Mouse (Mus musculus) heart, adult 2 months (tissue): ENCODE measurements at regions not wholly inside any gene's neighbourhood (a gene's known extent, or its start where the extent isn't known, plus 50 kb on each side); places are given as distances from the start of the nearest gene placed in this dataset.

Experiments used
- DNase-seq, 2 experiments: peaks; one replicate each; pipeline ENCODE4 v3.0.0; 2021
- H3K27ac ChIP-seq: fragments of 200-600 bp; 2 replicates; pipeline ENCODE4 v1.8.1; 2022
- H3K27me3 ChIP-seq: fragments of 200-500 bp; 2 replicates; pipeline ENCODE4 v1.6.1; 2012; ENCODE audit warnings: mild to moderate bottlenecking, low read length, inconsistent platforms, mixed read lengths; ENCODE audit not compliant: control insufficient read depth, insufficient read depth
- H3K36me3 ChIP-seq: fragments of 200-500 bp; 2 replicates; pipeline ENCODE4 v1.6.1; 2012; ENCODE audit warnings: low read length, inconsistent platforms; ENCODE audit not compliant: control insufficient read depth, insufficient read depth
- H3K4me1 ChIP-seq: fragments of 200-500 bp; 2 replicates; pipeline ENCODE4 v1.6.1; 2011; ENCODE audit warnings: low read length; ENCODE audit not compliant: control insufficient read depth, insufficient read depth
- H3K4me3 ChIP-seq: fragments of 200-600 bp; 2 replicates; pipeline ENCODE4 v1.8.1; 2022
- H3K79me2 ChIP-seq: fragments of 200-500 bp; replicated peaks from 2 replicates; pipeline ENCODE4 v1.6.1; 2012; ENCODE audit warnings: mild to moderate bottlenecking, inconsistent platforms, low read length, moderate library complexity, mixed read lengths; ENCODE audit not compliant: control insufficient read depth, insufficient read depth
- H3K9ac ChIP-seq: fragments of 200-500 bp; 2 replicates; pipeline ENCODE4 v1.6.1; 2012; ENCODE audit warnings: low read depth, mild to moderate bottlenecking, control low read depth, inconsistent platforms, low read length, mixed read lengths
- CTCF ChIP-seq: fragments of 200-600 bp; IDR thresholded peaks from 2 replicates; pipeline ENCODE4 v1.8.1; 2022; ENCODE audit warnings: antibody characterized with exemption, mild to moderate bottlenecking, moderate library complexity
- EP300 ChIP-seq: fragments of 200-500 bp; IDR thresholded peaks from 2 replicates; pipeline ENCODE4 v1.6.1; 2011; ENCODE audit warnings: low read depth, low read length, control low read depth; ENCODE audit not compliant: insufficient read depth
- POLR2A ChIP-seq: fragments of 200-500 bp; IDR thresholded peaks from 2 replicates; pipeline ENCODE4 v1.6.1; 2011; ENCODE audit warnings: mild to moderate bottlenecking, low read depth, low read length, control low read depth; ENCODE audit not compliant: insufficient read depth
- WGBS: fragments of 180-500 bp; shearing (Covaris S2); methylation state at CpG from one replicate; pipeline ENCODE4 v1.1.7; 2018; 5-methylcytosine and 5-hydroxymethylcytosine counted together
- intact Hi-C: fragments of 180-260 bp; cut with DNase I; formaldehyde crosslinking; loops from one replicate; pipeline ENCODE4 v1.15.1; 2025

DNA sequence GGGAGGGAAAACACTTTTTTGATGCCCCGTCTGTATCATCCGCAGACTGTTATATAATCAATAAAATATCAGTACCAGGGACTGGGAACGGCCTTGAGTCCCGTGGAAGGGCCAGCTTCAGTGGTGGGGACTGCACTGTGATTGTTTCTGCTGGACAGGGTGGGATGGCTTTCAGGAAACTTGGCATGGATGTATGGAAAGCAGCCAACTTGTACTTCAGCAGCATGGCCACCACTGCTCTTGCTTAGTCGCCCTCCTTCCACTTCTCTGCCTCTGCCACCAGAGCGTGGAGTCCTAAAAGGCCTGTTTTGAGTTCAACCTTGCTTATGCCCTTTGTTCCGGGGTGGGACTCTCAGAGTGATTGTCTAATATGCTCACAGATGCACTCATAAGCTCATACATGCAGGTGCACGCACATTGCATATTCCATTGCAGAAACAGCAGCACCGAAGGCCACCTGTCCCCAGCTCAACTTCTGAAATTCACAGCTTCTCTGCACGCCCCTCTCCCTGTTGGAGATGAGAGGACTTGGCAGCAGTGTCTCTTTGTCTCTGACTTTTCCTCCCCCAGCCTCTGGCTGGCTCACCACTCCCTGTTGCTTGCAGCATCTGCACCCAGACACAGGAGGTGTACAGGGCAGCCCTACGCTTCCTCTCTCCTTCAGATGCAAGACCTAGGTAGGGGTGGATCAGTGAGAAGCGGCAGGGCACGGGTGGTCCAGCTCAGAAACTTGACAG lies 91.0 kb upstream of the Grik3 start:
- 68% methylated on average over 13 of the region's 13 CpGs for WGBS
- H3K4me3 ChIP-seq: no peak overlapping the region
- no peak for DNase-seq
- no peaks in the 10 kb centered on the region for H3K36me3 ChIP-seq
- TF ChIP-seq CTCF (no peak), EP300 (no peak), POLR2A (no peak)
- H3K27me3 ChIP-seq: no peaks in the 10 kb centered on the region
- no peak overlapping the region for H3K9ac ChIP-seq
- H3K4me1 ChIP-seq: no peaks in the 10 kb centered on the region
- no peak overlapping the region for H3K27ac ChIP-seq
- H3K79me2 ChIP-seq: no peaks in the 10 kb centered on the region
- intact Hi-C loops: no loop called here

DNA sequence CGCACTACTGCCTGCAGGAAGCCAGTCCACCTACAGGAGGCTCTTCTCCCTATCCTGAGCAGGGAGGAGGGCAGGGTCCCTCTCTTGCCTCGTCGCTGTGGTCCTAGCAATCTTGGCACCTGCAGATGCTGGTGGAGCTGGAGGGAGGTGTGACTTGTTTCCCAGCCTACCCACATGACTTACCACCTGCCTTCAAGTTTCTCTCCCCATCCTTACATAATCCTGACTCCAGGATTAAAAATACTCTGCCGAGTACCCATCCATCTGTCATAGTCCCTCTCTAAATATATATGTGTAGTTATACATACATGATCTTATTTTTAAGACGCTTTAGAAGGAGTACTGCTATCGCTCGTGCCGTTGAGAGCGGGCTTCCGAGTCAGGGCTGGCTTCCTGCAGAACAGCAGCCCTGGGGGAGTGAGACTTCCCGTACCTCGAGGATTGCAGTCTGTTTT lies 93.5 kb upstream of the Grik3 start:
- Histone ChIP-seq H3K4me3 (no peak overlapping the region), H3K36me3 (no peaks in the 10 kb centered on the region), H3K27me3 (no peaks in the 10 kb centered on the region), H3K27ac (no peak overlapping the region), H3K9ac (no peak overlapping the region), H3K79me2 (no peaks in the 10 kb centered on the region), H3K4me1 (no peaks in the 10 kb centered on the region)
- intact Hi-C loops: no loop called here
- TF ChIP-seq CTCF (no peak), POLR2A (no peak), EP300 (no peak)
- WGBS: 52% methylated on average over 12 of the region's 12 CpGs
- no peak for DNase-seq

GRCm38 (mm10) chr4:125391269-125391668 lies 99.2 kb upstream of the Grik3 start:
- Histone ChIP-seq H3K4me1 (no peaks in the 10 kb centered on the region), H3K4me3 (no peak overlapping the region), H3K36me3 (no peaks in the 10 kb centered on the region), H3K27me3 (no peaks in the 10 kb centered on the region), H3K9ac (no peak overlapping the region), H3K79me2 (no peaks in the 10 kb centered on the region), H3K27ac (no peak overlapping the region)
- DNase-seq: no peak
- WGBS: 62% methylated on average over 6 of the region's 6 CpGs
- no peak for TF ChIP-seq POLR2A
- TF ChIP-seq CTCF: no peak
- no peak for TF ChIP-seq EP300
- intact Hi-C loops: no loop called here

DNA sequence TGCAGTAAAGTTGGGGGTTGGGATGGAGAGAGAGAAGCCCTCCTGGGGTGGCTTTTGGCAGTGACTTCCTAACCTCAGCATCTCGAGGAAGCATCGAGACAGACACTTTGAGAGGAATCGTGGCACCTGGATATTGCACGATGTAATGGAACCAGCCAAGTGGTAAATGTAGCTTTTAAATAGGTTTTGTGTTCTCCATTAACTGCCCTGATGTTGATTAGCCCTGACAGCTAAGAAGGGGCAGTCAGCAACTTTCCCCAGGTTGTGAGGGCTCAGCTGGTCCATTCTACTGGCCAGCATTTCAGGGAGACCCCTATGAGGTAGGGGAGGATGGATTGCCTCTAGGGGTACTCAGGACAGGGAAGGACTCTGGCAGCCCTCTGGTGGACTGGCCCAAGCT lies 104.7 kb upstream of the Grik3 start:
- Histone ChIP-seq H3K9ac (no peak overlapping the region), H3K36me3 (no peaks in the 10 kb centered on the region), H3K27me3 (no peaks in the 10 kb centered on the region), H3K4me3 (no peak overlapping the region), H3K4me1 (no peaks in the 10 kb centered on the region), H3K79me2 (no peaks in the 10 kb centered on the region), H3K27ac (no peak overlapping the region)
- intact Hi-C loops: no loop called here
- WGBS: 51% methylated on average over 4 of the region's 4 CpGs
- DNase-seq: no peak
- no peak for TF ChIP-seq POLR2A
- no peak for TF ChIP-seq EP300
- no peak for TF ChIP-seq CTCF

- TF ChIP-seq EP300 (no peak), CTCF (no peak), POLR2A (no peak)
- Histone ChIP-seq H3K79me2 (no peaks in the 10 kb centered on the region), H3K4me1 (no peaks in the 10 kb centered on the region), H3K4me3 (no peak overlapping the region), H3K9ac (no peak overlapping the region), H3K27ac (no peak overlapping the region), H3K36me3 (no peaks in the 10 kb centered on the region), H3K27me3 (no peaks in the 10 kb centered on the region)
- WGBS: 45% methylated on average over 9 of the region's 9 CpGs
- DNase-seq: no peak
- intact Hi-C loops: no loop called here
Measured at GRCm38 (mm10) chr4:125364011-125364410, 126.5 kb upstream of the Grik3 start.

GRCm38 (mm10) chr4:125361611-125362520 lies 128.6 kb upstream of the Grik3 start:
- 50% methylated on average over 18 of the region's 18 CpGs for WGBS
- no peak for DNase-seq
- H3K27ac ChIP-seq: no peak overlapping the region
- TF ChIP-seq POLR2A (no peak), EP300 (no peak), CTCF (no peak)
- H3K27me3 ChIP-seq: no peaks in the 10 kb centered on the region
- no peaks in the 10 kb centered on the region for H3K36me3 ChIP-seq
- intact Hi-C loops: no loop called here
- H3K9ac ChIP-seq: no peak overlapping the region
- H3K4me1 ChIP-seq: no peaks in the 10 kb centered on the region
- H3K4me3 ChIP-seq: no peak overlapping the region
- no peaks in the 10 kb centered on the region for H3K79me2 ChIP-seq
